Mouse (Mus musculus) ovary, postnatal 14 days (tissue): ENCODE data around the gene Pde9a.

Experiments used
- DNase-seq: peaks from one replicate; pipeline ENCODE4 v3.0.0; 2022; ENCODE audit warnings: low spot score

Pde9a gene

GRCm38 (mm10) chr17:31514696-31515095 lies 128.7 kb downstream of the Pde9a start:
- no peak for DNase-seq

- DNase-seq: no peak
These were observed 133.4 kb downstream of the Pde9a start for GRCm38 (mm10) chr17:31519344-31519945.

DNA sequence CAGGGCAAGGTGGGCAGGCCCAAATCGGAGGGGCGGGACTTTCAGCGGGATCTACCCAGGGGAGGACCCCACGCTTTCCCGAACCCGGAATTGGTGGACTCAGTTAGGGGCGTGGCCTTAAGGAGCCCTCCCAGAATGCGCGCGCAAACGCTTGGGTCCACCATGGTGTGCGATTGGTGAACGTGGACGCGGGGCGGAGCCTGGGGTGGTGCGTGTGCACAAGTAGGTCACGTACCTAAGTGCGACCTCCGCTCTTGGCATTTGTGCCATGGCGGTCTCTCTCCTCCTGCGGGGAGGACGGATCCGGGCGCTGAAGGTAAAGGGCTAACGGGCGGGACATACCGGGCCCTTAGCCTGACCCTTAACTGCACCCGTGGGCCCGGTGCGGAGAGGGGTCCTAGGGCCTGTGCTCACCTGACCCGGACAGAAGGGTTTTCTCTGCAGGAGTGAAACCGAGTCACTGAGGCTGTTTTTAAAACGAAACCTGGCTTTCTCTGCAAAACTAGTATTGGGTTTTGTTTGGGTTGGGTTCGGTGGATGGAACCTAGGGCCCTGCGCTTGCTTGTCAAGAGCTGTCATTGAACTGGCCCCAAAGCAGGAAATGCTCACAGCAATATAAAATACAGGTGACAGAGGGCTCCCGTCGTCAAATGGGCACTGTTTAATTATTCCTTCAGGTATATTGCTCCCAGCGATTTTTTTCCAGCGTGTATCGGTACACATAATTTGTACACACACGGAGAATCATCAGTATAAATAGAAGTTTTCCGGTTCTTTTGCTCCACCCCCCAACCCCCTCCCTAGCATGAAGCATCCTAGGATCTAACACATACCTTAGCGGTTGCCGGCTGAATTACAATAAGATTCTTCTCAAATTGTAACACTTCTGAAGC lies 134.2 kb downstream of the Pde9a start, which contains the start of the genes Wdr4 and Ndufv3:
TSS of gene Wdr4 (minus strand) at position 35 of the 893 bp plus-strand sequence.
TSS of gene Ndufv3 (plus strand) at position 170 of the 893 bp plus-strand sequence.
- peak; percentile 96 for DNase-seq

- peak; percentile 37 for DNase-seq
These were observed 134.9 kb downstream of the Pde9a start for GRCm38 (mm10) chr17:31520895-31521294.

DNA sequence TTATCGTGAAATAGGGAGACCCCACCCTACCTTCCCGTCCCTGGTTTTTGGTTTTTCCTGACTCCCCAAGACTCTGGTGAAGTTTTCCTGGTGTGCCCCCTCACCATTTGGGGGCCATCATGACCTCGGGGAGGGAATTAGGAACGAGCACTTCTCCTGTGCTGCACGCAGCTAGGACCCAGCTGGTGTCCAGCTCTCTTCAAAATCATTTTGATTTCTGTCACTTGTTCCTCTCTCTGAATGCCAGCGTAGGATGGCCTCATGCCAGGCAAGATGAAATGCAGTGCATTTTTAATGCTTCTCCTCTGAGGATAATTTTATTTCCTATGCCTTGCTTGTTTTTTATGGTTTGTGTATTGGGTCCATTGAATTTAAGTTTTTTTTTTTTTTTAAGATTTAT lies 135.9 kb downstream of the Pde9a start:
- DNase-seq: no peak

- DNase-seq: no peak
These were observed 139.1 kb downstream of the Pde9a start for GRCm38 (mm10) chr17:31525114-31525513.

GRCm38 (mm10) chr17:31525816-31526215 lies 139.8 kb downstream of the Pde9a start:
- DNase-seq: no peak
